Mouse (Mus musculus) gonadal fat pad, adult 2 months (tissue): ENCODE data around the gene Slc25a21. TPM values are rescaled to one million over a fixed set of nuclear protein-coding genes. Genes with fewer than 3 reads are reported as not detected.

ENCODE experiments used
- DNase-seq: peaks from one replicate; pipeline ENCODE4 v3.0.0-alpha.2; 2012; ENCODE audit warnings: low read depth
- polyA plus RNA-seq: library from polyadenylated mRNA; depleted of rRNA; stranded (reverse); fragments of >200 nt; gene quantifications from 2 replicates; pipeline ENCODE4 v1.2.3, GENCODE M21; 2012

Slc25a21 gene
- polyA plus RNA-seq, 1 experiment, result 1.6 TPM

GRCm38 (mm10) chr12:56767474-56767873 lies 429.8 kb downstream of the Slc25a21 start:
- DNase-seq, result no peak

- DNase-seq, result no peak
Measured at GRCm38 (mm10) chr12:56737104-56737503, 460.2 kb downstream of the Slc25a21 start.

GRCm38 (mm10) chr12:56727631-56728030 lies 469.6 kb downstream of the Slc25a21 start:
- DNase-seq, result no peak

GRCm38 (mm10) chr12:56718707-56719051 lies 478.6 kb downstream of the Slc25a21 start:
- DNase-seq, result no peak

GRCm38 (mm10) chr12:56717971-56718706 lies 479.1 kb downstream of the Slc25a21 start:
- DNase-seq, result no peak

- no peak for DNase-seq
Measured at GRCm38 (mm10) chr12:56701004-56701403, 496.3 kb downstream of the Slc25a21 start.

GRCm38 (mm10) chr12:56699915-56700900 lies 497.1 kb downstream of the Slc25a21 start:
- no peak for DNase-seq

- DNase-seq, result no peak
Measured at GRCm38 (mm10) chr12:56699351-56699750, 497.9 kb downstream of the Slc25a21 start.

GRCm38 (mm10) chr12:56698191-56698980 lies 498.9 kb downstream of the Slc25a21 start:
- DNase-seq, result no peak

GRCm38 (mm10) chr12:56697785-56698184 lies 499.5 kb downstream of the Slc25a21 start:
- DNase-seq, result no peak

GRCm38 (mm10) chr12:56697011-56697740 lies 500.1 kb downstream of the Slc25a21 start:
- no peak for DNase-seq

- no peak for DNase-seq
Measured at GRCm38 (mm10) chr12:56696174-56697010, 500.9 kb downstream of the Slc25a21 start.

GRCm38 (mm10) chr12:56695358-56696173 lies 501.7 kb downstream of the Slc25a21 start:
- DNase-seq, result no peak

- no peak for DNase-seq
Measured at GRCm38 (mm10) chr12:56694936-56695335, 502.3 kb downstream of the Slc25a21 start.

- DNase-seq, result no peak
Measured at GRCm38 (mm10) chr12:56694361-56694760, 502.9 kb downstream of the Slc25a21 start.

GRCm38 (mm10) chr12:56693411-56694098 lies 503.7 kb downstream of the Slc25a21 start:
- no peak for DNase-seq

GRCm38 (mm10) chr12:56692536-56692935 lies 504.7 kb downstream of the Slc25a21 start:
- DNase-seq, result no peak

- no peak for DNase-seq
Measured at GRCm38 (mm10) chr12:56691427-56692079, 505.7 kb downstream of the Slc25a21 start, which contains the start of gene Pax9. Pax9 (plus strand) TSS chr12:56691767.
